Mouse (Mus musculus): ENCODE measurements around the gene Cfap161. TPM values are rescaled to one million over a fixed set of nuclear protein-coding genes. Genes with fewer than 3 reads are reported as not detected.

Cfap161 gene
- polyA plus RNA-seq, 1 experiment = 0.52 TPM

- no peak for DNase-seq (ENCODE audit: low read depth)
- TF ChIP-seq POLR2A (IDR thresholded peaks at IDR 0.05; ENCODE audit: borderline replicate concordance, extremely low read depth, insufficient read depth, insufficient read length, poor library complexity, severe bottlenecking) = no peak
- TF ChIP-seq CTCF (IDR thresholded peaks at IDR 0.05; ENCODE audit: borderline replicate concordance, extremely low read depth, insufficient read depth, insufficient read length) = no peak
Measured at GRCm38 (mm10) chr7:83725801-83726200, 68.9 kb downstream of the Cfap161 start.

GRCm38 (mm10) chr7:83724541-83724940 is 70.1 kb downstream of the Cfap161 start:
- DNase-seq (ENCODE audit: low read depth) = no peak
- TF ChIP-seq CTCF (IDR thresholded peaks at IDR 0.05; ENCODE audit: borderline replicate concordance, extremely low read depth, insufficient read depth, insufficient read length) = no peak
- no peak for TF ChIP-seq POLR2A (IDR thresholded peaks at IDR 0.05; ENCODE audit: borderline replicate concordance, extremely low read depth, insufficient read depth, insufficient read length, poor library complexity, severe bottlenecking)

Other genes starting within 250 kb of the Cfap161 start
- 0.23 and 0.31 TPM in 2 replicates for gene Tmc3, start 210.0 kb downstream of the Cfap161 start, polyA plus RNA-seq (2012; rRNA removed)
- 6.2 and 7.2 TPM in 2 replicates for gene Stard5, start 162.9 kb downstream of the Cfap161 start, polyA plus RNA-seq (2012; rRNA removed)
- gene Il16, start 49.2 kb downstream of the Cfap161 start, polyA plus RNA-seq (2012; rRNA removed) = 0.82 and 1.2 TPM in 2 replicates
- gene Tlnrd1, start 89.4 kb upstream of the Cfap161 start, polyA plus RNA-seq (2012; rRNA removed) = 23.7 and 28.0 TPM in 2 replicates
- 19.9 and 26.3 TPM in 2 replicates for gene Mesd, start 89.6 kb upstream of the Cfap161 start, polyA plus RNA-seq (2012; rRNA removed)

All from brain, embryonic 14.5 days (tissue).